Comparison of ENCODE assay signal across 8 mouse cellular contexts in genomic region chr11:120727564-120727963, GRCm38 (mm10). TPM values are rescaled to one million over a fixed set of nuclear protein-coding genes. Genes with fewer than 3 reads are reported as not detected.
A peak's percentile ranks its signal among the peaks of the same experiment; 100 is the strongest.
DNase-seq lines count a peak whose midpoint lies in the region; ATAC-seq and TF ChIP-seq lines count a peak whose summit lies in the region.

No protein-coding gene starts in this region.

- H3K36me3 ChIP-seq in heart, embryonic 12.5 days, result no peaks in the 10 kb centered on the region
- H3K36me3 ChIP-seq in lung, embryonic 15.5 days, result 0 out of 2 replicates have a peak, but pooled peaks cover 5% of the 10 kb centered on the region
- no peaks in the 10 kb centered on the region for H3K36me3 ChIP-seq in forebrain, embryonic 16.5 days (ENCODE audit: control insufficient read depth, insufficient read depth)
- H3K36me3 ChIP-seq in myocyte (ENCODE audit: control insufficient read depth, insufficient read depth), result no peaks in the 10 kb centered on the region

- TF ChIP-seq POLR2A in myocyte (IDR thresholded peaks at IDR 0.05; ENCODE audit: insufficient read length, low read depth), result no peak

- H3K9me3 ChIP-seq in heart, embryonic 12.5 days (replicated peaks), result no peaks in the 10 kb centered on the region
- H3K9me3 ChIP-seq in lung, embryonic 15.5 days, result no peaks in the 10 kb centered on the region
- H3K9me3 ChIP-seq in forebrain, embryonic 16.5 days (ENCODE audit: control insufficient read depth, low read length), result no peaks in the 10 kb centered on the region

- H3K27me3 ChIP-seq in heart, embryonic 12.5 days (replicated peaks), result peaks cover 57% of the 10 kb centered on the region
- H3K27me3 ChIP-seq in lung, embryonic 15.5 days, result no peaks in the 10 kb centered on the region
- no peaks in the 10 kb centered on the region for H3K27me3 ChIP-seq in forebrain, embryonic 16.5 days (replicated peaks; ENCODE audit: control insufficient read depth, insufficient read depth, low read length)
- no peaks in the 10 kb centered on the region for H3K27me3 ChIP-seq in myocyte (ENCODE audit: control insufficient read depth, insufficient read depth, insufficient read length)

- peak overlapping the region; percentile 91 for H3K4me2 ChIP-seq in heart, embryonic 12.5 days
- peak overlapping the region; percentile 80; the same call in 1 of the 2 replicates for H3K4me2 ChIP-seq in lung, embryonic 15.5 days
- H3K4me2 ChIP-seq in forebrain, embryonic 16.5 days (ENCODE audit: low read length), result 0 out of 2 replicates have a peak overlapping the region, but pooled peaks have one; percentile 84
- H3K4me2 ChIP-seq in myocyte (ENCODE audit: low read depth), result no peak overlapping the region

- no peak overlapping the region for H3K4me3 ChIP-seq in heart, embryonic 12.5 days
- no peak overlapping the region for H3K4me3 ChIP-seq in lung, embryonic 15.5 days
- H3K4me3 ChIP-seq in forebrain, embryonic 16.5 days (replicated peaks; ENCODE audit: low read length), result no peak overlapping the region
- peak overlapping the region; percentile 24 for H3K4me3 ChIP-seq in myocyte

- no peak overlapping the region for H3K9ac ChIP-seq in heart, embryonic 12.5 days
- H3K9ac ChIP-seq in lung, embryonic 15.5 days, result no peak overlapping the region
- no peak overlapping the region for H3K9ac ChIP-seq in forebrain, embryonic 16.5 days (replicated peaks; ENCODE audit: low read depth, low read length)

- ATAC-seq in heart, embryonic 12.5 days (ENCODE audit: insufficient number of reproducible peaks, low FRiP score), result no peak
- ATAC-seq in lung, embryonic 15.5 days (ENCODE audit: borderline replicate concordance, extremely low read depth, low FRiP score, low TSS enrichment), result no peak
- ATAC-seq in forebrain, embryonic 16.5 days, result no peak

- H3K4me1 ChIP-seq in heart, embryonic 12.5 days (replicated peaks), result peaks cover 18% of the 10 kb centered on the region
- peaks cover 21% of the 10 kb centered on the region for H3K4me1 ChIP-seq in lung, embryonic 15.5 days
- peaks cover 8% of the 10 kb centered on the region for H3K4me1 ChIP-seq in forebrain, embryonic 16.5 days (replicated peaks; ENCODE audit: control insufficient read depth, insufficient read depth, low read length)

- 59% methylated on average over 12 of the region's 12 CpGs for WGBS in heart, embryonic 12.5 days
- 54% methylated on average over 12 of the region's 12 CpGs for WGBS in lung, embryonic 15.5 days
- WGBS in forebrain, embryonic 16.5 days, result 54% methylated on average over 12 of the region's 12 CpGs

- no peak overlapping the region for H3K27ac ChIP-seq in heart, embryonic 12.5 days (ENCODE audit: poor library complexity, severe bottlenecking)
- no peak overlapping the region for H3K27ac ChIP-seq in lung, embryonic 15.5 days
- no peak overlapping the region for H3K27ac ChIP-seq in forebrain, embryonic 16.5 days (ENCODE audit: low read length)

- no peak for DNase-seq in heart, adult 9 months (ENCODE audit: low spot score in 2 of 2)
- DNase-seq in lung, postnatal 25 days (ENCODE audit: low spot score), result no peak
- no peak for DNase-seq in adrenal gland, adult (ENCODE audit: inconsistent age in 2 of 2, low spot score in 1 of 2)
- DNase-seq in urinary bladder, adult 2 months (ENCODE audit: low spot score), result no peak

- H3K79me2 ChIP-seq in myocyte (ENCODE audit: control insufficient read depth, insufficient read depth), result no peaks in the 10 kb centered on the region

- H3ac ChIP-seq in myocyte (ENCODE audit: control insufficient read depth, insufficient read length), result peak overlapping the region; percentile 16

TF ChIP-seq in myocyte, 11 proteins besides CTCF, POLR2A, EP300 and RAD21:
- no peak for TF ChIP-seq MYOD1 (IDR thresholded peaks at IDR 0.05; ENCODE audit: control insufficient read depth in 1 of 3, insufficient read length in 2 of 3, low read depth in 2 of 3)

RNA-seq across cellular contexts. Expression of gene Dcxr, which starts 0.5 kb away (rescaled TPM):
- polyA plus RNA-seq in heart, embryonic 12.5 days (2016; fragmentation: Nextera tagmentation; extraction: Ambion mirVana), result 4.3 and 5.4 TPM in 2 replicates
- 45.1 and 55.1 TPM in 2 replicates for polyA plus RNA-seq in lung, embryonic 15.5 days (2015; fragmentation: Nextera tagmentation; extraction: Ambion mirVana)
- polyA plus RNA-seq in forebrain, embryonic 16.5 days (2015; fragmentation: Nextera tagmentation; extraction: Ambion mirVana), result 7.6 TPM in 2 replicates
- polyA plus RNA-seq in myocyte (2012; fragmentation: generic; extraction: Trizol), result 21.2 TPM
- 58.1 and 60.6 TPM in 2 replicates for polyA plus RNA-seq in urinary bladder, adult 2 months (2012; rRNA removed)

RNA-seq across cellular contexts. Expression of gene Cbr2, which starts 4.3 kb away (rescaled TPM):
- 1.1 and 1.9 TPM in 2 replicates for polyA plus RNA-seq in heart, embryonic 12.5 days (2016; fragmentation: Nextera tagmentation; extraction: Ambion mirVana)
- 102 and 103 TPM in 2 replicates for polyA plus RNA-seq in lung, embryonic 15.5 days (2015; fragmentation: Nextera tagmentation; extraction: Ambion mirVana)
- polyA plus RNA-seq in forebrain, embryonic 16.5 days (2015; fragmentation: Nextera tagmentation; extraction: Ambion mirVana), result 0.92 and 4.8 TPM in 2 replicates
- 183 TPM for polyA plus RNA-seq in myocyte (2012; fragmentation: generic; extraction: Trizol)
- polyA plus RNA-seq in urinary bladder, adult 2 months (2012; rRNA removed), result 349 and 361 TPM in 2 replicates

RNA-seq across cellular contexts. Expression of gene Rac3, which starts 6.3 kb away (rescaled TPM):
- 7.6 and 8.4 TPM in 2 replicates for polyA plus RNA-seq in heart, embryonic 12.5 days (2016; fragmentation: Nextera tagmentation; extraction: Ambion mirVana)
- polyA plus RNA-seq in lung, embryonic 15.5 days (2015; fragmentation: Nextera tagmentation; extraction: Ambion mirVana), result 54.9 and 60.5 TPM in 2 replicates
- 251 and 347 TPM in 2 replicates for polyA plus RNA-seq in forebrain, embryonic 16.5 days (2015; fragmentation: Nextera tagmentation; extraction: Ambion mirVana)
- 1.9 TPM for polyA plus RNA-seq in myocyte (2012; fragmentation: generic; extraction: Trizol)
- 14.6 and 17.4 TPM in 2 replicates for polyA plus RNA-seq in urinary bladder, adult 2 months (2012; rRNA removed)

RNA-seq across cellular contexts. Expression of gene Lrrc45, which starts 13.8 kb away (rescaled TPM):
- 35.2 and 37.0 TPM in 2 replicates for polyA plus RNA-seq in heart, embryonic 12.5 days (2016; fragmentation: Nextera tagmentation; extraction: Ambion mirVana)
- 57.9 and 59.9 TPM in 2 replicates for polyA plus RNA-seq in lung, embryonic 15.5 days (2015; fragmentation: Nextera tagmentation; extraction: Ambion mirVana)
- 91.0 and 118 TPM in 2 replicates for polyA plus RNA-seq in forebrain, embryonic 16.5 days (2015; fragmentation: Nextera tagmentation; extraction: Ambion mirVana)
- polyA plus RNA-seq in myocyte (2012; fragmentation: generic; extraction: Trizol), result 10.6 TPM
- 54.6 and 66.6 TPM in 2 replicates for polyA plus RNA-seq in urinary bladder, adult 2 months (2012; rRNA removed)

RNA-seq across cellular contexts. Expression of gene Cenpx, which starts 14.0 kb away (rescaled TPM):
- 117 and 119 TPM in 2 replicates for polyA plus RNA-seq in heart, embryonic 12.5 days (2016; fragmentation: Nextera tagmentation; extraction: Ambion mirVana)
- 160 and 167 TPM in 2 replicates for polyA plus RNA-seq in lung, embryonic 15.5 days (2015; fragmentation: Nextera tagmentation; extraction: Ambion mirVana)
- 82.8 and 95.0 TPM in 2 replicates for polyA plus RNA-seq in forebrain, embryonic 16.5 days (2015; fragmentation: Nextera tagmentation; extraction: Ambion mirVana)
- polyA plus RNA-seq in myocyte (2012; fragmentation: generic; extraction: Trizol), result 42.5 TPM
- 62.3 and 76.0 TPM in 2 replicates for polyA plus RNA-seq in urinary bladder, adult 2 months (2012; rRNA removed)

Comparison
In these comparisons a context has a peak if more than half of its experiments do, and no peak if none do; other contexts are left out.
1. RNA of gene Cbr2, which starts 4.3 kb away (polyA plus RNA-seq): 349 to 361 TPM in urinary bladder, adult 2 months, 183 TPM in myocyte (single experiment) and 102 to 103 TPM in lung, embryonic 15.5 days; 1.1 to 1.9 TPM in heart, embryonic 12.5 days and 0.92 to 4.8 TPM in forebrain, embryonic 16.5 days; every median in the first group is over 10 times any median in the second.